Mouse (Mus musculus): ENCODE data around the gene Apbb1ip. TPM values are rescaled to one million over a fixed set of nuclear protein-coding genes. Genes with fewer than 3 reads are reported as not detected.
A peak's percentile ranks its signal among the peaks of the same experiment; 100 is the strongest.

Gene Apbb1ip
- polyA plus RNA-seq, 1 experiment from 2014 or later: 1.6 TPM

DNA sequence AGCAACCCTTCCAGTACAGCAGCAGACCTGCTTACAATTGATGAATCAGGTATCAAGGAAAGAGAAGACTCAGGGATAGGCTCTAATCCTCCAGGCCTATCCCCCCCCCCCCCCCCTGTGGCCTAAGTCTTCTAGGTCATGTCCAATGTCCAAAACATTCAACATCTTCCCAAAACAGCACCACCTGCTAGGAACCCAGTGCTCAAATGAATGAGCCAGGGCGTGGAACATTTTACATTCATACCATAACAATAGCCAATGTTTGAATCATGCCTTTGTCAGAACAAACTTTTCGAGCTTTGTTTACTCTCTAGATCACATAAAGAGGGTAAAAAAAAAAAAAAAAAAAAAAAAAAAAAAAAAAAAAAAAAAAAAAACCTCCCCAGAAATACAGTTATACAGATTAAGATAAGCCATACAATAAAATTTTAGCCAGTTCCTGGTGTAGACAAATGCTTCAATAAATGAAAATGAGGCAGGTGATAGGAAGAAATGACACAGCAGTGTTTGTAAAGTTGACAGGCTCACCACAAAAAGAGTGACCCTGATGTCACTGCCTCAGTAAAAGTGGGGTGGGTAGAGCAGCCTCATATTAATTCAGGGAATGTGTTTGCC is 20.3 kb upstream of the Apbb1ip start:
- H3K4me1 ChIP-seq (replicated peaks): no peaks in the 10 kb centered on the region
- H3K9ac ChIP-seq: no peak overlapping the region
- no peak overlapping the region for H3K27ac ChIP-seq
- ATAC-seq (ENCODE audit: low FRiP score): no peak
- no peaks in the 10 kb centered on the region for H3K27me3 ChIP-seq
- H3K4me3 ChIP-seq: no peak overlapping the region
- no peaks in the 10 kb centered on the region for H3K36me3 ChIP-seq
- no peak overlapping the region for H3K4me2 ChIP-seq
- no peaks in the 10 kb centered on the region for H3K9me3 ChIP-seq
- 66% methylated on average over 2 of the region's 2 CpGs for WGBS

DNA sequence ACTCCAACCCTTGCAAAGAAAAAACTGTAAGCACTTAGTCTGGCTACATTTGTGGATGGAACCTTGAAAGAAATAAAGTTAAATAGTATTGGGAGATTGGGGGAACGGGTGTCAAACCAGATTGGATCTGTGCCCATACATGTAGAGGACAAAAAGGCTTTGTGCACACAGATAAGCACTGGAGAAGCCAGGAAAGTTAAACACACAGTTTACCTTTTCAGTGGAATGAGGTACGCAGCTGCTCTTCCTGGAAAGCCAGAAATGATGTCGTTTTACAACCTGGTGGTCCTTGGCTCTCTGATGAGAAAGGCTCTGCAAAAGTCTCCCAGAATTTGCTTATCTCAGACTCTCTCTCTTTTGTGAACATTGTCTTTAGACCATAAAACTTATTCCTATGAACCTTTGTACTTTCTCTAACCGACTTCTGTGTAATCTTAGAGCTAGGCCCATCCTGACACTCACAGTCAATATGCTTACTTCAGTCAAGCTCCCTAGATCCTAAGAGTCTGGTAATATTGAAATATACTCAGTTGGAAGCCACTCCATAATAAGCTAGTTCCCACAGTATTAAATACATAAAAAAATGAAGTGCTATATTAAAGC is 19.6 kb upstream of the Apbb1ip start:
- no peak overlapping the region for H3K9ac ChIP-seq
- no peak for ATAC-seq (ENCODE audit: low FRiP score)
- no peaks in the 10 kb centered on the region for H3K27me3 ChIP-seq
- no peaks in the 10 kb centered on the region for H3K36me3 ChIP-seq
- H3K4me3 ChIP-seq: no peak overlapping the region
- 84% methylated on average over 4 of the region's 4 CpGs for WGBS
- H3K9me3 ChIP-seq: no peaks in the 10 kb centered on the region
- H3K4me1 ChIP-seq (replicated peaks): no peaks in the 10 kb centered on the region
- no peak overlapping the region for H3K4me2 ChIP-seq
- no peak overlapping the region for H3K27ac ChIP-seq

GRCm38 (mm10) chr2:22755561-22755960 is 18.3 kb upstream of the Apbb1ip start:
- WGBS: 90% methylated on average over 6 of the region's 6 CpGs
- no peak for ATAC-seq (ENCODE audit: low FRiP score)
- no peak overlapping the region for H3K27ac ChIP-seq
- H3K27me3 ChIP-seq: no peaks in the 10 kb centered on the region
- H3K9me3 ChIP-seq: no peaks in the 10 kb centered on the region
- no peaks in the 10 kb centered on the region for H3K36me3 ChIP-seq
- no peak overlapping the region for H3K4me3 ChIP-seq
- H3K4me1 ChIP-seq (replicated peaks): no peaks in the 10 kb centered on the region
- no peak overlapping the region for H3K9ac ChIP-seq
- H3K4me2 ChIP-seq: no peak overlapping the region

GRCm38 (mm10) chr2:22758310-22758972 is 15.5 kb upstream of the Apbb1ip start:
- no peaks in the 10 kb centered on the region for H3K4me1 ChIP-seq (replicated peaks)
- ATAC-seq (ENCODE audit: low FRiP score): peak; percentile 72; the same call in 1 of the 2 replicates

GRCm38 (mm10) chr2:22760452-22760851 is 13.4 kb upstream of the Apbb1ip start:
- ATAC-seq (ENCODE audit: low FRiP score): no peak
- Histone ChIP-seq H3K4me2 (no peak overlapping the region), H3K9me3 (0 out of 2 replicates have a peak, but pooled peaks cover 5% of the 10 kb centered on the region), H3K4me1 (replicated peaks) (0 out of 2 replicates have a peak, but pooled peaks cover 4% of the 10 kb centered on the region), H3K27me3 (no peaks in the 10 kb centered on the region), H3K36me3 (no peaks in the 10 kb centered on the region), H3K4me3 (no peak overlapping the region), H3K27ac (no peak overlapping the region), H3K9ac (no peak overlapping the region)
- WGBS: 70% methylated on average over 2 of the region's 2 CpGs

More at GRCm38 (mm10) chr2:22758310-22758972, 15.5 kb upstream of the Apbb1ip start:
- 44% methylated on average over 6 of the region's 6 CpGs for WGBS
- Histone ChIP-seq H3K27me3 (no peaks in the 10 kb centered on the region), H3K9me3 (0 out of 2 replicates have a peak, but pooled peaks cover 3% of the 10 kb centered on the region), H3K36me3 (no peaks in the 10 kb centered on the region), H3K4me3 (no peak overlapping the region), H3K4me2 (no peak overlapping the region), H3K27ac (no peak overlapping the region), H3K9ac (no peak overlapping the region)

DNA sequence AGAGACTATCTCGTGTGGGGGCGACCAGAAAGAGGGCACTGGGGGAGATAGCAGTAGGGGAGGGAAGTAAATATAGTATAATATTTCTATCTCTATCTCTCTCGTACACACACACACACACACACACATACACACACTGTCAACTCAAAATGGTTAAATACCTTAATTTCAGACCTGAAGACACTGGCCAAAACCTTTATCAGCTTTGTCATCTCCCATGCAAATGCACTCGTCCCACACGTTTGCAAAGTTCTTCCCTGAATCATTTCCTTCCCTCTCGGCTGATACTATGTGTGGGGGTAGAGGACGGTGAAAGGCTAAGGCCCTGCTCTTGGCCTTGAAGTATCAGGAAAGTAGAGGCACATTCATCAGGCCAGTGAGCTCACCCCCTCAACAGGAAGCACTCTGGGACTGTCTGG is 12.8 kb upstream of the Apbb1ip start:
- no peak overlapping the region for H3K9ac ChIP-seq
- no peak overlapping the region for H3K4me2 ChIP-seq
- 86% methylated on average over 7 of the region's 7 CpGs for WGBS
- H3K9me3 ChIP-seq: 0 out of 2 replicates have a peak, but pooled peaks cover 5% of the 10 kb centered on the region
- no peak overlapping the region for H3K27ac ChIP-seq
- no peak overlapping the region for H3K4me3 ChIP-seq
- no peaks in the 10 kb centered on the region for H3K27me3 ChIP-seq
- 0 out of 2 replicates have a peak, but pooled peaks cover 4% of the 10 kb centered on the region for H3K4me1 ChIP-seq (replicated peaks)
- ATAC-seq (ENCODE audit: low FRiP score): no peak
- no peaks in the 10 kb centered on the region for H3K36me3 ChIP-seq

DNA sequence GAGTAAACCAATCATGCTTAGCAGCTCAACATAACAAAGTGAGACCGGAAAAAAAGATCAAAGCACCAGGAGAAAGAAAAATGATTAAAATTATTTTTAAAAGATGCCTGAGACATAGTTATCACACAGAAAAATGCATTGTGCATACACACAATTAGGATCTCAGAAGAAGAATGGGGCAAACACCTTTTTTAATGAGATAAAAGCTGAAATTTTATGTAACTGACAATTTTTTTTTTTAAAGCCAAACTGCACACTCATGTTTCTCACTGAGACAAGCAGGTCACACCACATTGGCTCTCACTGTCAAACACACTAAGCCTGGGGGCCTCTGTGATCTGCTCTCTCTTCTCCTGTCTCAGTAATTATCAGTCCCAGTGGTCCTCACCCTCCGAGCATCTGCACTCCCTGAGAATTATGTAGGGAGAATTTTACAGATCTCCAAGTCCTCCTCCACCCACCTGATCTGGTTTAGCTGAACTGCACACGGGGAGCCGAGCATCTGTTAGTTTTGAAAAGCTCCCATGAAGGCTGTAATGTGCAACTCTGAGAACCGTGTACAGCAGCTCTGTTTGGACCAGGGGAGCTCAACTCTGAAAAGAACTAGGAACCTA is 9.0 kb upstream of the Apbb1ip start:
- Histone ChIP-seq H3K36me3 (no peaks in the 10 kb centered on the region), H3K27ac (no peak overlapping the region), H3K9ac (no peak overlapping the region), H3K27me3 (no peaks in the 10 kb centered on the region), H3K4me1 (replicated peaks) (0 out of 2 replicates have a peak, but pooled peaks cover 4% of the 10 kb centered on the region), H3K4me2 (no peak overlapping the region), H3K4me3 (no peak overlapping the region), H3K9me3 (0 out of 2 replicates have a peak, but pooled peaks cover 5% of the 10 kb centered on the region)
- no peak for ATAC-seq (ENCODE audit: low FRiP score)
- 65% methylated on average over 5 of the region's 5 CpGs for WGBS

DNA sequence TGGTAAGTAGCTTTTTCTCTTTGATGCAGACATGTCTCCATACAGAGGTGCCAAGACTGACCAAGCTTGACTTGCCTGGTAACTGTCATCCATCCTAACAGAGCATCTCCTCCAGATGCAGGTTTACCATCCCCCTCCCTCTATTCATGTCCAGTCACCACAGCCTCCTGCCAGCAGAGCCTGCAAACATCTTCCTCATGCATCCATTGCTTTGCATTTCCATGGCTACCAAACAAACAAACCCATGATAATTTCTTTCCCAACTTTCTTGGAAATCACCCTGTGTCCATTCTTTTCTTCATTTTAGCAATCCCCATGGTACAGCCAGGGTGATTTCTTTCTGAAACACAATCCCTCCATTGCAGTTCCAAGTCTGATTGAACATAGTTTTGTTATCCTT is 2.6 kb upstream of the Apbb1ip start:
- Histone ChIP-seq H3K36me3 (no peaks in the 10 kb centered on the region), H3K4me1 (replicated peaks) (peaks cover 12% of the 10 kb centered on the region), H3K4me3 (no peak overlapping the region), H3K27me3 (peaks cover 23% of the 10 kb centered on the region), H3K27ac (no peak overlapping the region), H3K9me3 (no peaks in the 10 kb centered on the region), H3K9ac (no peak overlapping the region), H3K4me2 (no peak overlapping the region)
- no peak for ATAC-seq (ENCODE audit: low FRiP score)

- no peaks in the 10 kb centered on the region for H3K36me3 ChIP-seq
- H3K9ac ChIP-seq: peak overlapping the region; percentile 72
- H3K9me3 ChIP-seq: no peaks in the 10 kb centered on the region
- no peak overlapping the region for H3K27ac ChIP-seq
- H3K4me1 ChIP-seq (replicated peaks): peaks cover 12% of the 10 kb centered on the region
- peak; percentile 79 for ATAC-seq (ENCODE audit: low FRiP score)
- 1% methylated on average over 28 of the region's 28 CpGs for WGBS
- peak overlapping the region; percentile 47 for H3K4me3 ChIP-seq
- H3K27me3 ChIP-seq: peaks cover 23% of the 10 kb centered on the region
- peak overlapping the region; percentile 87 for H3K4me2 ChIP-seq
Measured at GRCm38 (mm10) chr2:22774181-22774751, 372 bp downstream of the Apbb1ip start.

GRCm38 (mm10) chr2:22775213-22775612 is 1.3 kb downstream of the Apbb1ip start:
- H3K27me3 ChIP-seq: peaks cover 23% of the 10 kb centered on the region
- H3K9me3 ChIP-seq: no peaks in the 10 kb centered on the region
- H3K4me3 ChIP-seq: no peak overlapping the region
- WGBS: 55% methylated on average over 8 of the region's 8 CpGs
- no peak overlapping the region for H3K9ac ChIP-seq
- ATAC-seq (ENCODE audit: low FRiP score): no peak
- no peak overlapping the region for H3K27ac ChIP-seq
- no peak overlapping the region for H3K4me2 ChIP-seq
- H3K36me3 ChIP-seq: no peaks in the 10 kb centered on the region
- peaks cover 12% of the 10 kb centered on the region for H3K4me1 ChIP-seq (replicated peaks)

- Histone ChIP-seq H3K9me3 (no peaks in the 10 kb centered on the region), H3K4me1 (replicated peaks) (peaks cover 12% of the 10 kb centered on the region), H3K4me3 (no peak overlapping the region), H3K27ac (no peak overlapping the region), H3K4me2 (no peak overlapping the region), H3K36me3 (no peaks in the 10 kb centered on the region), H3K9ac (no peak overlapping the region), H3K27me3 (peaks cover 23% of the 10 kb centered on the region)
- WGBS: 64% methylated on average over 3 of the region's 3 CpGs
- ATAC-seq (ENCODE audit: low FRiP score): no peak
Measured at GRCm38 (mm10) chr2:22775681-22776080, 1.8 kb downstream of the Apbb1ip start.

- no peak for ATAC-seq (ENCODE audit: low FRiP score)
- Histone ChIP-seq H3K27me3 (peaks cover 23% of the 10 kb centered on the region), H3K4me1 (replicated peaks) (peaks cover 12% of the 10 kb centered on the region), H3K4me3 (no peak overlapping the region), H3K36me3 (no peaks in the 10 kb centered on the region), H3K9me3 (no peaks in the 10 kb centered on the region), H3K27ac (no peak overlapping the region), H3K9ac (no peak overlapping the region), H3K4me2 (no peak overlapping the region)
- 58% methylated on average over 2 of the region's 2 CpGs for WGBS
Measured at GRCm38 (mm10) chr2:22776568-22777230, 2.8 kb downstream of the Apbb1ip start.

Data from hindbrain, embryonic 13.5 days (tissue).